Mouse (Mus musculus) right cerebral cortex, postnatal 25 days (tissue): ENCODE measurements at regions not wholly inside any gene's neighbourhood (a gene's known extent, or its start where the extent isn't known, plus 50 kb on each side); places are given as distances from the start of the nearest gene placed in this dataset.

Experiments used
- DNase-seq: peaks from one replicate; pipeline ENCODE4 v3.0.0; 2022

GRCm38 (mm10) chr16:44629296-44630275 lies 70.9 kb upstream of the Boc start:
- DNase-seq: no peak

- DNase-seq: no peak
Observed at GRCm38 (mm10) chr16:44625871-44626293, 67.2 kb upstream of the Boc start.

GRCm38 (mm10) chr16:44625108-44625616 lies 66.5 kb upstream of the Boc start:
- DNase-seq: no peak

GRCm38 (mm10) chr16:44621573-44621972 lies 62.9 kb upstream of the Boc start:
- no peak for DNase-seq

- no peak for DNase-seq
Observed at GRCm38 (mm10) chr16:44620536-44620935, 61.8 kb upstream of the Boc start.

GRCm38 (mm10) chr16:44619476-44620103 lies 60.9 kb upstream of the Boc start:
- no peak for DNase-seq

GRCm38 (mm10) chr16:44617041-44617440 lies 58.3 kb upstream of the Boc start:
- DNase-seq: no peak

- no peak for DNase-seq
Observed at GRCm38 (mm10) chr16:44616376-44616775, 57.7 kb upstream of the Boc start.

- DNase-seq: no peak
Observed at GRCm38 (mm10) chr16:44615878-44616206, 57.1 kb upstream of the Boc start.

GRCm38 (mm10) chr16:44615172-44615877 lies 56.6 kb upstream of the Boc start:
- DNase-seq: no peak

- DNase-seq: no peak
Observed at GRCm38 (mm10) chr16:44614235-44614634, 55.5 kb upstream of the Boc start.

GRCm38 (mm10) chr16:44612676-44613075 lies 54.0 kb upstream of the Boc start:
- DNase-seq: no peak

- DNase-seq: no peak
Observed at GRCm38 (mm10) chr16:44611525-44611924, 52.8 kb upstream of the Boc start.

- DNase-seq: no peak
Observed at GRCm38 (mm10) chr16:44608586-44608985, 49.9 kb upstream of the Boc start.
